Mouse (Mus musculus) myocyte (in vitro differentiated cells): Measurements from ENCODE around the gene Adamtsl5. TPM values are rescaled to one million over a fixed set of nuclear protein-coding genes. Genes with fewer than 3 reads are reported as not detected.

Source experiments
- H3K27me3 ChIP-seq: one replicate; pipeline ENCODE4 v1.6.1; 2011; ENCODE audit not compliant: control insufficient read depth, insufficient read depth, insufficient read length
- H3K36me3 ChIP-seq: one replicate; pipeline ENCODE4 v1.6.1; 2011; ENCODE audit not compliant: control insufficient read depth, insufficient read depth
- H3K4me2 ChIP-seq: one replicate; pipeline ENCODE4 v1.6.1; 2011; ENCODE audit warnings: low read depth, control low read depth
- H3K4me3 ChIP-seq: one replicate; pipeline ENCODE4 v1.5.1; 2011; ENCODE audit warnings: mild to moderate bottlenecking, control low read depth, moderate library complexity
- H3K79me2 ChIP-seq: one replicate; pipeline ENCODE4 v1.6.1; 2011; ENCODE audit not compliant: control insufficient read depth, insufficient read depth
- H3ac ChIP-seq: one replicate; pipeline ENCODE4 v1.6.1; 2011; ENCODE audit not compliant: control insufficient read depth, insufficient read length
- CEBPB ChIP-seq: IDR thresholded peaks from 2 replicates; pipeline ENCODE4 v1.6.1; 2011; ENCODE audit warnings: mild to moderate bottlenecking, moderate library complexity; ENCODE audit not compliant: poor library complexity, insufficient read depth, severe bottlenecking
- E2F4 ChIP-seq: IDR thresholded peaks from one replicate; pipeline ENCODE4 v1.6.1; 2011; ENCODE audit warnings: mild to moderate bottlenecking, control low read depth, moderate library complexity; ENCODE audit not compliant: insufficient read depth
- MAX ChIP-seq: IDR thresholded peaks from one replicate; pipeline ENCODE4 v1.6.1; 2011; ENCODE audit warnings: low read depth, mild to moderate bottlenecking, control low read depth
- MYOD1 ChIP-seq, 3 experiments: IDR thresholded peaks; one replicate each; pipeline ENCODE4 v1.6.1; 2011; ENCODE audit warnings: control low read depth in 2 of 3, low read depth in 2 of 3, mild to moderate bottlenecking in 2 of 3, moderate library complexity in 1 of 3; ENCODE audit not compliant: insufficient read length in 2 of 3, control insufficient read depth in 1 of 3
- MYOG ChIP-seq, 3 experiments: IDR thresholded peaks; one replicate each; pipeline ENCODE4 v1.6.1; 2011; ENCODE audit warnings: control low read depth in 2 of 3, low read depth in 2 of 3, mild to moderate bottlenecking in 2 of 3; ENCODE audit not compliant: insufficient read length in 2 of 3, control insufficient read depth in 1 of 3, insufficient read depth in 1 of 3
- POLR2A ChIP-seq: IDR thresholded peaks from one replicate; pipeline ENCODE4 v1.6.1; 2011; ENCODE audit warnings: low read depth, mild to moderate bottlenecking, control low read depth, moderate library complexity; ENCODE audit not compliant: insufficient read length
- POLR2AphosphoS2 ChIP-seq: IDR thresholded peaks from one replicate; pipeline ENCODE4 v1.6.1; 2011; ENCODE audit warnings: low read depth, control low read depth; ENCODE audit not compliant: insufficient read length
- REST ChIP-seq: IDR thresholded peaks from one replicate; pipeline ENCODE4 v1.6.1; 2011; ENCODE audit warnings: mild to moderate bottlenecking, control low read depth, moderate library complexity; ENCODE audit not compliant: insufficient read depth, insufficient read length
- SRF ChIP-seq: IDR thresholded peaks from one replicate; pipeline ENCODE4 v1.6.1; 2011; ENCODE audit warnings: low read depth; ENCODE audit not compliant: control insufficient read depth, insufficient read length
- TCF12 ChIP-seq: IDR thresholded peaks from one replicate; pipeline ENCODE4 v1.6.1; 2011; ENCODE audit warnings: mild to moderate bottlenecking, control low read depth; ENCODE audit not compliant: poor library complexity, insufficient read depth, severe bottlenecking
- TCF3 ChIP-seq: IDR thresholded peaks from one replicate; pipeline ENCODE4 v1.6.1; 2011; ENCODE audit warnings: low read depth, control low read depth; ENCODE audit not compliant: insufficient read length
- USF1 ChIP-seq: IDR thresholded peaks from one replicate; pipeline ENCODE4 v1.6.1; 2011; ENCODE audit warnings: low read depth, mild to moderate bottlenecking, control low read depth, moderate library complexity
- polyA plus RNA-seq: library from polyadenylated mRNA; unstranded; fragments of >200 nt; fragmentation: generic; extraction: Trizol; gene quantifications from one replicate; pipeline ENCODE4 v1.2.1, GENCODE M21; 2012; ENCODE audit warnings: missing spikeins

Adamtsl5 gene
- polyA plus RNA-seq, 1 experiment = 57.8 TPM

GRCm38 (mm10) chr10:80302471-80302881 is 45.7 kb downstream of the Adamtsl5 start:
- TF ChIP-seq USF1 (no peak), E2F4 (no peak), MAX (no peak), TCF3 (no peak), CEBPB (no peak), MYOD1 (IDR thresholded peaks at IDR 0.05; ENCODE audit: control insufficient read depth in 1 of 3, insufficient read length in 2 of 3, low read depth in 2 of 3) (no peak), POLR2AphosphoS2 (no peak), SRF (no peak), MYOG (IDR thresholded peaks at IDR 0.05; ENCODE audit: control insufficient read depth in 1 of 3, insufficient read depth in 1 of 3, insufficient read length in 2 of 3, low read depth in 2 of 3) (no peak), POLR2A (no peak), TCF12 (no peak), REST (no peak)
- peak overlapping the region; percentile 61 for H3K4me2 ChIP-seq
- H3K27me3 ChIP-seq = peaks cover 56% of the 10 kb centered on the region
- H3ac ChIP-seq = no peak overlapping the region
- no peak overlapping the region for H3K4me3 ChIP-seq
- no peaks in the 10 kb centered on the region for H3K79me2 ChIP-seq
- no peaks in the 10 kb centered on the region for H3K36me3 ChIP-seq

GRCm38 (mm10) chr10:80302082-80302355 is 46.2 kb downstream of the Adamtsl5 start:
- TF ChIP-seq REST = no peak
- TF ChIP-seq MYOD1 (IDR thresholded peaks at IDR 0.05; ENCODE audit: control insufficient read depth in 1 of 3, insufficient read length in 2 of 3, low read depth in 2 of 3) = no peak
- no peak for TF ChIP-seq SRF
- TF ChIP-seq USF1 = no peak
- TF ChIP-seq POLR2AphosphoS2 = no peak
- TF ChIP-seq MYOG (IDR thresholded peaks at IDR 0.05; ENCODE audit: control insufficient read depth in 1 of 3, insufficient read depth in 1 of 3, insufficient read length in 2 of 3, low read depth in 2 of 3) = no peak
- TF ChIP-seq TCF12 = no peak
- Histone ChIP-seq H3K27me3 (peaks cover 52% of the 10 kb centered on the region), H3K4me3 (no peak overlapping the region), H3K4me2 (peak overlapping the region; percentile 61), H3K79me2 (no peaks in the 10 kb centered on the region), H3K36me3 (no peaks in the 10 kb centered on the region), H3ac (no peak overlapping the region)

GRCm38 (mm10) chr10:80301256-80302081 is 46.7 kb downstream of the Adamtsl5 start:
- Histone ChIP-seq H3ac (no peak overlapping the region), H3K79me2 (no peaks in the 10 kb centered on the region), H3K4me2 (no peak overlapping the region), H3K36me3 (no peaks in the 10 kb centered on the region), H3K27me3 (peaks cover 47% of the 10 kb centered on the region), H3K4me3 (no peak overlapping the region)
- TF ChIP-seq MYOD1 (IDR thresholded peaks at IDR 0.05; ENCODE audit: control insufficient read depth in 1 of 3, insufficient read length in 2 of 3, low read depth in 2 of 3) (no peak), POLR2A (no peak), E2F4 (no peak), MYOG (IDR thresholded peaks at IDR 0.05; ENCODE audit: control insufficient read depth in 1 of 3, insufficient read depth in 1 of 3, insufficient read length in 2 of 3, low read depth in 2 of 3) (no peak), CEBPB (no peak), USF1 (no peak), SRF (no peak), MAX (no peak), TCF3 (no peak), REST (no peak), POLR2AphosphoS2 (no peak), TCF12 (no peak)

- H3K79me2 ChIP-seq = no peaks in the 10 kb centered on the region
- H3K4me3 ChIP-seq = no peak overlapping the region
- no peaks in the 10 kb centered on the region for H3K36me3 ChIP-seq
- no peak overlapping the region for H3ac ChIP-seq
- H3K4me2 ChIP-seq = no peak overlapping the region
- H3K27me3 ChIP-seq = peaks cover 40% of the 10 kb centered on the region
- TF ChIP-seq TCF12 (no peak), POLR2A (no peak), SRF (no peak), MYOD1 (IDR thresholded peaks at IDR 0.05; ENCODE audit: control insufficient read depth in 1 of 3, insufficient read length in 2 of 3, low read depth in 2 of 3) (no peak), TCF3 (no peak), MAX (no peak), REST (no peak), E2F4 (no peak), CEBPB (no peak), MYOG (IDR thresholded peaks at IDR 0.05; ENCODE audit: control insufficient read depth in 1 of 3, insufficient read depth in 1 of 3, insufficient read length in 2 of 3, low read depth in 2 of 3) (no peak), POLR2AphosphoS2 (no peak), USF1 (no peak)
These were observed 47.5 kb downstream of the Adamtsl5 start for GRCm38 (mm10) chr10:80300672-80301181.
